Mouse (Mus musculus): ENCODE data around the gene Tmem266. TPM values are rescaled to one million over a fixed set of nuclear protein-coding genes. Genes with fewer than 3 reads are reported as not detected.

Gene Tmem266
- total and polyA plus RNA-seq, 2 experiments: 1.5 TPM

GRCm38 (mm10) chr9:55404976-55405702, 78.4 kb downstream of the Tmem266 start:
- DNase-seq (ENCODE audit: extremely low read depth, low read depth, low spot score): no peak
- H3K4me3 ChIP-seq (ENCODE audit: insufficient read depth, low read depth, low read length): no peak overlapping the region
- H3K9ac ChIP-seq (ENCODE audit: low read depth, low read length): no peak overlapping the region
- TF ChIP-seq POLR2A (IDR thresholded peaks at IDR 0.05; ENCODE audit: extremely low read depth, insufficient read depth, low read length): no peak
- TF ChIP-seq CTCF (IDR thresholded peaks at IDR 0.05; ENCODE audit: low read depth, low read length): no peak
- H3K27ac ChIP-seq (replicated peaks; ENCODE audit: insufficient read depth, low read depth, low read length): no peak overlapping the region
- no peaks in the 10 kb centered on the region for H3K79me2 ChIP-seq (ENCODE audit: control insufficient read depth, insufficient read depth, low read length)
- 75% methylated on average over 6 of the region's 6 CpGs for WGBS
- H3K4me1 ChIP-seq (ENCODE audit: control insufficient read depth, insufficient read depth, low read length): no peaks in the 10 kb centered on the region
- no peaks in the 10 kb centered on the region for H3K27me3 ChIP-seq (ENCODE audit: control insufficient read depth, insufficient read depth, low read length)
- H3K36me3 ChIP-seq (ENCODE audit: control insufficient read depth, insufficient read depth, low read length): no peaks in the 10 kb centered on the region

- no peaks in the 10 kb centered on the region for H3K27me3 ChIP-seq (ENCODE audit: control insufficient read depth, insufficient read depth, low read length)
- no peak overlapping the region for H3K9ac ChIP-seq (ENCODE audit: low read depth, low read length)
- H3K79me2 ChIP-seq (ENCODE audit: control insufficient read depth, insufficient read depth, low read length): no peaks in the 10 kb centered on the region
- TF ChIP-seq CTCF (IDR thresholded peaks at IDR 0.05; ENCODE audit: low read depth, low read length): no peak
- TF ChIP-seq POLR2A (IDR thresholded peaks at IDR 0.05; ENCODE audit: extremely low read depth, insufficient read depth, low read length): no peak
- WGBS: 73% methylated on average over 2 of the region's 2 CpGs
- DNase-seq (ENCODE audit: extremely low read depth, low read depth, low spot score): no peak
- H3K27ac ChIP-seq (replicated peaks; ENCODE audit: insufficient read depth, low read depth, low read length): no peak overlapping the region
- no peak overlapping the region for H3K4me3 ChIP-seq (ENCODE audit: insufficient read depth, low read depth, low read length)
- H3K36me3 ChIP-seq (ENCODE audit: control insufficient read depth, insufficient read depth, low read length): no peaks in the 10 kb centered on the region
- H3K4me1 ChIP-seq (ENCODE audit: control insufficient read depth, insufficient read depth, low read length): no peaks in the 10 kb centered on the region
Observed at GRCm38 (mm10) chr9:55406773-55407172, 80.1 kb downstream of the Tmem266 start.

- no peak overlapping the region for H3K9ac ChIP-seq (ENCODE audit: low read depth, low read length)
- no peaks in the 10 kb centered on the region for H3K79me2 ChIP-seq (ENCODE audit: control insufficient read depth, insufficient read depth, low read length)
- H3K4me3 ChIP-seq (ENCODE audit: insufficient read depth, low read depth, low read length): no peak overlapping the region
- H3K36me3 ChIP-seq (ENCODE audit: control insufficient read depth, insufficient read depth, low read length): no peaks in the 10 kb centered on the region
- 49% methylated on average over 4 of the region's 4 CpGs for WGBS
- no peaks in the 10 kb centered on the region for H3K27me3 ChIP-seq (ENCODE audit: control insufficient read depth, insufficient read depth, low read length)
- no peaks in the 10 kb centered on the region for H3K4me1 ChIP-seq (ENCODE audit: control insufficient read depth, insufficient read depth, low read length)
- no peak overlapping the region for H3K27ac ChIP-seq (replicated peaks; ENCODE audit: insufficient read depth, low read depth, low read length)
- TF ChIP-seq POLR2A (IDR thresholded peaks at IDR 0.05; ENCODE audit: extremely low read depth, insufficient read depth, low read length) (no peak), CTCF (IDR thresholded peaks at IDR 0.05; ENCODE audit: low read depth, low read length) (no peak)
- no peak for DNase-seq (ENCODE audit: extremely low read depth, low read depth, low spot score)
Observed at GRCm38 (mm10) chr9:55408851-55409250, 82.1 kb downstream of the Tmem266 start.

GRCm38 (mm10) chr9:55409833-55410232, 83.1 kb downstream of the Tmem266 start:
- no peaks in the 10 kb centered on the region for H3K4me1 ChIP-seq (ENCODE audit: control insufficient read depth, insufficient read depth, low read length)
- TF ChIP-seq CTCF (IDR thresholded peaks at IDR 0.05; ENCODE audit: low read depth, low read length) (peak; percentile 54), POLR2A (IDR thresholded peaks at IDR 0.05; ENCODE audit: extremely low read depth, insufficient read depth, low read length) (no peak)
- H3K36me3 ChIP-seq (ENCODE audit: control insufficient read depth, insufficient read depth, low read length): no peaks in the 10 kb centered on the region
- no peak overlapping the region for H3K4me3 ChIP-seq (ENCODE audit: insufficient read depth, low read depth, low read length)
- WGBS: 52% methylated on average over 3 of the region's 3 CpGs
- no peak overlapping the region for H3K27ac ChIP-seq (replicated peaks; ENCODE audit: insufficient read depth, low read depth, low read length)
- DNase-seq (ENCODE audit: extremely low read depth, low read depth, low spot score): no peak
- H3K9ac ChIP-seq (ENCODE audit: low read depth, low read length): no peak overlapping the region
- H3K79me2 ChIP-seq (ENCODE audit: control insufficient read depth, insufficient read depth, low read length): no peaks in the 10 kb centered on the region
- no peaks in the 10 kb centered on the region for H3K27me3 ChIP-seq (ENCODE audit: control insufficient read depth, insufficient read depth, low read length)

- Histone ChIP-seq H3K27me3 (ENCODE audit: control insufficient read depth, insufficient read depth, low read length) (no peaks in the 10 kb centered on the region), H3K79me2 (ENCODE audit: control insufficient read depth, insufficient read depth, low read length) (no peaks in the 10 kb centered on the region), H3K27ac (replicated peaks; ENCODE audit: insufficient read depth, low read depth, low read length) (no peak overlapping the region), H3K4me3 (ENCODE audit: insufficient read depth, low read depth, low read length) (no peak overlapping the region), H3K4me1 (ENCODE audit: control insufficient read depth, insufficient read depth, low read length) (no peaks in the 10 kb centered on the region), H3K36me3 (ENCODE audit: control insufficient read depth, insufficient read depth, low read length) (no peaks in the 10 kb centered on the region), H3K9ac (ENCODE audit: low read depth, low read length) (no peak overlapping the region)
- 59% methylated on average over 6 of the region's 6 CpGs for WGBS
- no peak for DNase-seq (ENCODE audit: extremely low read depth, low read depth, low spot score)
- TF ChIP-seq CTCF (IDR thresholded peaks at IDR 0.05; ENCODE audit: low read depth, low read length): no peak
- TF ChIP-seq POLR2A (IDR thresholded peaks at IDR 0.05; ENCODE audit: extremely low read depth, insufficient read depth, low read length): no peak
Observed at GRCm38 (mm10) chr9:55410430-55410829, 83.7 kb downstream of the Tmem266 start.

- Histone ChIP-seq H3K4me1 (ENCODE audit: control insufficient read depth, insufficient read depth, low read length) (no peaks in the 10 kb centered on the region), H3K27me3 (ENCODE audit: control insufficient read depth, insufficient read depth, low read length) (no peaks in the 10 kb centered on the region), H3K27ac (replicated peaks; ENCODE audit: insufficient read depth, low read depth, low read length) (no peak overlapping the region), H3K79me2 (ENCODE audit: control insufficient read depth, insufficient read depth, low read length) (no peaks in the 10 kb centered on the region), H3K36me3 (ENCODE audit: control insufficient read depth, insufficient read depth, low read length) (no peaks in the 10 kb centered on the region), H3K4me3 (ENCODE audit: insufficient read depth, low read depth, low read length) (no peak overlapping the region), H3K9ac (ENCODE audit: low read depth, low read length) (no peak overlapping the region)
- DNase-seq (ENCODE audit: extremely low read depth, low read depth, low spot score): no peak
- WGBS: 75% methylated on average over 6 of the region's 6 CpGs
- TF ChIP-seq CTCF (IDR thresholded peaks at IDR 0.05; ENCODE audit: low read depth, low read length) (no peak), POLR2A (IDR thresholded peaks at IDR 0.05; ENCODE audit: extremely low read depth, insufficient read depth, low read length) (no peak)
Observed at GRCm38 (mm10) chr9:55411154-55411553, 84.4 kb downstream of the Tmem266 start.
